Mouse (Mus musculus): ENCODE data around the gene Kcnip4.

DNA sequence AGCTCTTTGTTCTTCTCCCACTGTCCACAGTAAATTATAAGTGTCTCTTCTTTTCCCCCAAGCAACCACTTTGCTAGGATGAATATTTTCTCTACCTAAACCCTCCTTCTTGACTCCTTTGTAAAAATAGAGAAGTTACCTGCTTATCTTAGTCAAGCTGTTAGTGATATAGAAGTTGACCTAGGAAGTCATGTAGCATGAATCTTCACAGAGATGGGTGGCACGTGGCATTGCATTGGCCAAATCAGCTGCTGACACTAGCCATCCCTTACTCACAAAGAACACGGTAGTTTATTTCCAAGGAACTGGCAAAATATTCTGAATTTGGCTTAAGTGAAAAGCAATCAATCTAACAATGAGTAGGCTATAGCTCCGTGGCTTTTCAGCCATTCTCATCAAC lies 32.7 kb upstream of the Kcnip4 start:
- TF ChIP-seq CTCF (IDR thresholded peaks at IDR 0.05; ENCODE audit: insufficient read depth, low read length) (no peak), POLR2A (IDR thresholded peaks at IDR 0.05; ENCODE audit: borderline replicate concordance, extremely low read depth, low read depth, low read length) (no peak)

Data from lung, adult 2 months (tissue).